Mouse (Mus musculus): ENCODE data around the gene Sema7a. TPM values are rescaled to one million over a fixed set of nuclear protein-coding genes. Genes with fewer than 3 reads are reported as not detected.

Sema7a gene
- polyA plus RNA-seq (2015; fragmentation: Nextera tagmentation; extraction: Ambion mirVana), result 0.65 and 0.80 TPM in 2 replicates

GRCm38 (mm10) chr9:57939431-57940348 is at the start of gene Sema7a:
Gene Sema7a, plus strand, starts transcription at chr9:57940112.

GRCm38 (mm10) chr9:57910254-57911160 is 29.4 kb upstream of the Sema7a start, which contains the start of gene Ubl7:
Gene Ubl7, plus strand, starts transcription at chr9:57910979.

GRCm38 (mm10) chr9:58005753-58006461 is 66.0 kb downstream of the Sema7a start, which contains the start of gene Cyp11a1:
Gene Cyp11a1, plus strand, starts transcription at chr9:58006411.

Other genes with a start within 250 kb of the Sema7a start
- gene Edc3, start 231.6 kb upstream of the Sema7a start, polyA plus RNA-seq (2015; fragmentation: Nextera tagmentation; extraction: Ambion mirVana), result 16.2 and 17.0 TPM in 2 replicates
- gene Clk3, start 174.3 kb upstream of the Sema7a start, polyA plus RNA-seq (2015; fragmentation: Nextera tagmentation; extraction: Ambion mirVana), result 77.0 and 77.2 TPM in 2 replicates
- gene Arid3b, start 103.3 kb upstream of the Sema7a start, polyA plus RNA-seq (2015; fragmentation: Nextera tagmentation; extraction: Ambion mirVana), result 6.1 and 6.7 TPM in 2 replicates
- 70.9 and 74.4 TPM in 2 replicates for gene Ubl7, start 29.1 kb upstream of the Sema7a start, polyA plus RNA-seq (2015; fragmentation: Nextera tagmentation; extraction: Ambion mirVana)
- 12.4 and 24.9 TPM in 2 replicates for gene Cyp11a1, start 66.3 kb downstream of the Sema7a start, polyA plus RNA-seq (2015; fragmentation: Nextera tagmentation; extraction: Ambion mirVana)
- gene Stra6, start 123.7 kb downstream of the Sema7a start, polyA plus RNA-seq (2015; fragmentation: Nextera tagmentation; extraction: Ambion mirVana), result 0.08 and 0.25 TPM in 2 replicates
- 0.10 and 0.24 TPM in 2 replicates for gene Ccdc33, start 178.7 kb downstream of the Sema7a start, polyA plus RNA-seq (2015; fragmentation: Nextera tagmentation; extraction: Ambion mirVana)